Mouse (Mus musculus): ENCODE data around the gene Shc1. TPM values are rescaled to one million over a fixed set of nuclear protein-coding genes. Genes with fewer than 3 reads are reported as not detected.

Shc1 gene
- 109 and 199 TPM in 2 replicates for polyA plus RNA-seq (2012; rRNA removed; ENCODE audit: low replicate concordance)

DNA sequence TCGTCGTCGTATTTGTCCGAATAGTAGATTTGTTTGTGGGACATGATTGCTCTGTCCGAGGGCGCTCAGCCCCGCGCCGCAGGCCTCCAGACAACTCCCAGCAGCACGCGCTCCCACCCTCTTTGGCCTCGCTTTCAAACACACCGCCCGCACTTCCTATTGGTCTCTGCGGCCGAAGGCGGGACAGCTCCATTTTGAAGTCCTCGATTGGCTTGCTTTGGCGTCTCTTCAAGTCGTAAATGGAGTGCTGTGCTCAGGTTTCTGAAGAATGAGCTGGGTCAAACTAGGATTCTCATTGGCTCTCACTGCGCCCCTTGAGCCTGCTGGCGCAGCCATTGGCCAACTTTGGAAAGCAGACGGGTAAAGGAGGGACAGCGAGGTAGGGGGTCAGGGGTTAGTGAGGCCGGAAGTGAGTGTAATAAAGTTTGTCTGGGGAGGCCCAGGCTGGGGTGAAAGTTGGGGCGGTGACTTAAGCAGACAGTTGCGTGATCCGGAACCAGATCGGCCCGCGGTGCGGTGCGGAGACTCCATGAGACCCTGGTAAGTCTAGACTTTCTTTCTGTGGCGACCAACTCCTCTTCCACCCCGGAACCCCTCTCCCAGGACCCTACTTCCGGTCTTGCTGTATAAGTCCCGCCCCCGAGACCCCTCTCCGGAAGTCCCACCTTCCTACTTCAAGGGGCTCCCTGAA is at the start of gene Shc1, which contains the start of gene Cks1b:
Shc1 (plus strand) TSS at position 274 of the 691 bp plus-strand sequence.
Cks1b (minus strand) TSS at position 214 of the 691 bp plus-strand sequence.

DNA sequence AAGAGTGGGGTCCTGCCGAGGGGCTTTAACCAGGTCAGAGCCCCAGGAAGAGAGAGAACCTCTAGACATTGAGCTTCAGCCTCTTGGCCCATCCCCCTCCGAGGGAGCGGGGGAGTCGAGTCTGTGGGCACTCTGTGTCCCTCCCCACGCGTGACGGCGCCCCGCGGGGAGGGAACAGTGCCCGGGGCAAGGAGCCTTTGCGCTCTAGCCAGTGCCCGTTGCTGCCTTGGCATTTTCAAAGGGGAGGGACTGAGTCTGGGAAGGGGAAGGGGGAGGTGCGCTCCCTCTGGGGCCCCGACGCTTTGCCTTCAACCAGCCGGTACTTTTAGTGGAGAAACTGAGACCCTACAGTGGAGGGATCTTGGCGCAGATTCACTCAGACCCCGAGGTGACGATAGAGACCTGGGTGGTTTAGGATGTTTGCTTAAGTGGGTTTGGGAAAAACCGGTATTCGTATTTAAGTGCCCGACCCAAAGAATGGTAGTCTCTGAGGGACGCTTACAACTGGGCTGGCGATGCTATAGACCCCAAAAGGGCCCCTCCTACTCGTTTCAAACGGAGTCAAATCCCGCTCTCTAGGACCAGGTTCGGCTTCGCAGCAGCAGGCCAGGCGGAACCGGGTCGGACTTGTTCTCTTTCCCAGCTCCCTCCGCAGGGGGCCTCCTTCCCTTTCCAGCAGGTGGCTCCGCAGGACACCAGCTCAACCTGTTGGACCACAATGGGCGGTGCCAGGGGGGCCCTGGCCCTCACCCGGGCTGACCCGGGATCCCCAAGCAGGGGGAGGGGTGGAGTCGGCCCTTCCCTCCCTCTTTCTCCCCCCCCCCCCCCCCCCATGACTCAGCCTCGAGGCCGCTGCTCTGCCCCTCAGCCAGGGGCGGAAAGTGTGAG is 24.0 kb upstream of the Shc1 start, which contains the start of gene Zbtb7b:
Zbtb7b (minus strand) TSS at position 771 of the 888 bp plus-strand sequence.

DNA sequence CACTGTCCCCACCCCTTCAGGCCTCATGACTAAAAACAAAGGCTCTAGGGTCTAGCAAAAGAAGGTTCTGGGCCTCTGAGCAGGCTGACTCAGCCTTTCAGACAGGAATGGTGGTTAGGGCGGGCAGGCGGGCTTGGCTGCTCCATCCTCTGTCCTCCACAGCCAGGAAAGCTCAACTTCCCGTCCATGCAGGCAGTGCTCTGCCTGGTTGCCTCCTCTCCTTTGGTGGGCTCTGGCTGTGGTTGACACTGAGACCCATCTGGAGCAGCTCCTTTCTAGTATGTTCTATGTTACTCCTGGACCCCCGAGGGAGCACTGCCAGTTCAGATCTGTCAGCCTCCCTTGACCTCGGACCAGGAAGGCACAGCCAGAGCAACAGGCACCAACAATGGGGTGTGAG is 15.6 kb upstream of the Shc1 start, which contains the start of gene Lenep:
Lenep (minus strand) TSS at position 101 of the 400 bp plus-strand sequence.

DNA sequence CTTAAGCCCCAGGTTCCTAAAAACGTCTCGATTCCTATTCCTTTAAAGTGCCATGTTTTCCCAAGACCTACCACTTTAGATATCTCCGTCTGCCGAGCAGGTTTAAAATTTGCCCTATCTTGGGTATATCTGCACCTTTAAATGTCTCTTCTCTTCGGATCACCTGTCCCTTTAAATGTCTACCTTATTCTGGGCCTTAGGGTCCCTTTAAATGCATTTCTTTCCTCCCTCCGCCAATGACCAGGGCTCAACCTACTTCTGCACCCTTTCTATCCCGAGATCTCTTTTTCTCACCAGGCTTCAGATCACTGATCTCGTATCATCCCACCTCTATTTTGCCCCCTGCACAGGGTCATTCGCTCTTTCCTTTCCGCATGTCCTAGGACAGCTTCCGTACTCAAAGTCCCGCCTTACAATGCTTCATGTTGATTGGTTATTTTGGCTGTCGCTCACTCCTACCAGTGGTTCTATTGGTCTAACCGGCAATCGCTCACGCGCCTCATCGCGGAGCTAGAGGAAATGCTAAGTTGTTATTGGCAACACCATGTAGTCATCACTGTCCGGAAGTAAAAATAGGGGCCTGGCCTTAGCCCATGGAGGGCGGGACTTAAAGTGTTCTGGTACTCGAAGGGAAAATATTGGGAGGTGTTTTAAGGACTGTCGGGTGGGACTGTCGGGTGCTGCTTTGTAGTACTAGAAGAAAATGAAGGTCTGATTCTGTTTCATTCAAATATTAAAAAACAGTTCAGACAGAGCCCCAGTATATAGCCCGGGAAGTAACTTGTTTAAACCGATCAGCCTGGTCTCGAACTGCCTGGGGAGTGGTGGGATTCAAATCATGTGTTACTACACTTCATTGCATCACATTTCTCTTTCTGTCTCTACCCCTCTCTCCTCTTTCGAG is 6.5 kb upstream of the Shc1 start, which contains the start of gene Flad1:
Flad1 (minus strand) TSS at position 381 of the 904 bp plus-strand sequence.

DNA sequence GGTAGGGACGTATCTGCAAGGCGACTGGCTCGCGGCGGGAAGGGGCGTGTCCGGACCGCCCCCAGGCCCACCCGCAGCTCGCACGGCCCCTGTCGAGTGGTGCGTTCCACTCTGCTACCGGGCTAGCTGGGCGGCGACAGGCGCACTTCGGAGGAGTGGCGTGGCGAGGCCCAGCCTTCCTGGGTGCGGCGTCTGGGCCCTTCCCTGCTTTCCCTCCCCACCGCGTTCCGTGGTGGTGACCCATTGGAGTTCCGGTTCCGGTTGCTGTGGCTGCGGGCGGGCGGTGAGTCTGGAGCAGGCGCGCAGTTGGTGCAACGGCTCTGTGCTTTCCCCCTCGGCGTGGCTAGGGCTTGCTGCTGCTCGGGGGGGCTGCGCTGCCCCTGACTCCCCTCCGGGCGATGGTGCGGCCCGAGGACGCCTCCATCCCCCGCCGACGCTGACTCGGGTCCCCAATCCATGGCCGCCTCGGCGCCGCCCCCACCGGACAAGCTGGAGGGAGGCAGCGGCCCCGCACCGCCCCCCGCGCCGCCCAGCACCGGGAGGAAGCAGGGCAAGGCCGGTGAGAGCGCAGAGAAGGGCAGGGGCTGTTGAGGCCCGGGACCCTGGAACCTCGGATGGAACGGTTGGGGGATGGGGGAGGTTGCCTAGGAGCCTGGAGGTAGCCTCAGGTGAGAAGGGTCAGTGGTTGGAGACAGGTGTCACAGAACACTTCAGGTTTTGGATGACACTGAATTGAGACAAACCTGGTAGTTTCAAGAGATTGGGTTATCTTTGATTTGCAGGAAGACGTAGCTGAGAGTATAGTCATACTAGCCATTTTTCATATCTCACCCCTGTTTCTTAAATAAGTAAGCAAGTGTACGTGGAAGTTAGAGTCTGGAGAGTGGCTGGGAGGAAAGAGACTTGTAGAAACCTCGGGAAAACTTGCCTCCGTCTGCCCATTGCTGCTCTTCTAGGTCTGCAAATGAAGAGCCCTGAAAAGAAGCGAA is 12.2 kb downstream of the Shc1 start, which contains the start of gene Pygo2:
Pygo2 (plus strand) TSS at position 44 of the 989 bp plus-strand sequence.

DNA sequence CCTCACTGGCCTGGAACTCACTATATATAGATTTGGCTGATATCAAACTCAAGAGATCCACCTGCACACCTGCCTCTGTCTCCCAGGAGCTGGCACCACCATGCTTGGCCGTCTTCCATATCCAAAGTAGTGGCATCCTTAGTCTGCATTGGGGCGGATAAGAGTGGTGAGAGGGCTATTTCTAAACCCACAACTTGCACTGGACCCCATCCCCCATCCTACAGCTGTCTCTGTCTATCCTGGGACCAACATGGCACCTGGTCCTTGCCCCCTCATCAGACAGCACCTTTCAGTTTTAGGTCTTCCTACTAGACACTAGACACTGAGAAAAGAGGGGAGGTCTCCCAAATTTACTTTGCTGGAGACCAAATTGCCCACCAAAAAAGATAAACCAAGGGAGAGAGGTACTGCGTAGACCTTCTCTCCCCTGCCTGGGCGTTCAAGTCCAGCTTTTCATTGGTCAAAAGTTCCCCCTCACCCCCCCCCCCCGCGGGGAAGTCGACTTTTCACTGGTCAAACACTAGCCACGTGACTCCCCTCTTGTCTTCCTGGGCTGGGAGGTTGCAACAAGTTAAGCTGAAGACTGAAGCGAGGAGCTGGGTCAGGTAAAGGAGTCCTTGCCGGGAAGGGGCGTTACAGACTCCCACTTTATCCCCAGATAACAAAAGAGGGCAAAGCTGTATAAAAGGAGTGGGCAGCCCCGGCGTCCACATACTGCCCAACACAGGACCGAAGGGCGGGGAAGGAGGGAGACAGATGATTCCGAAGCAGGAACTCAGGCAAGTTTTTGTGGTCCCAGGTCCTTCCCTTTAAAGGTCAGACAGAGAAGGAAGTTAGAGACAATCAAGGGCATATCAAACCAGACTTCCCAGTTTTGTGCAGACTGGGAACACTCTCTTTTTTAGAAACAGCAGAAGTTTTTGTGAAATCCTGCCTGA is 18.2 kb downstream of the Shc1 start, which contains the start of gene Pbxip1:
Pbxip1 (plus strand) TSS at position 531 of the 938 bp plus-strand sequence.

DNA sequence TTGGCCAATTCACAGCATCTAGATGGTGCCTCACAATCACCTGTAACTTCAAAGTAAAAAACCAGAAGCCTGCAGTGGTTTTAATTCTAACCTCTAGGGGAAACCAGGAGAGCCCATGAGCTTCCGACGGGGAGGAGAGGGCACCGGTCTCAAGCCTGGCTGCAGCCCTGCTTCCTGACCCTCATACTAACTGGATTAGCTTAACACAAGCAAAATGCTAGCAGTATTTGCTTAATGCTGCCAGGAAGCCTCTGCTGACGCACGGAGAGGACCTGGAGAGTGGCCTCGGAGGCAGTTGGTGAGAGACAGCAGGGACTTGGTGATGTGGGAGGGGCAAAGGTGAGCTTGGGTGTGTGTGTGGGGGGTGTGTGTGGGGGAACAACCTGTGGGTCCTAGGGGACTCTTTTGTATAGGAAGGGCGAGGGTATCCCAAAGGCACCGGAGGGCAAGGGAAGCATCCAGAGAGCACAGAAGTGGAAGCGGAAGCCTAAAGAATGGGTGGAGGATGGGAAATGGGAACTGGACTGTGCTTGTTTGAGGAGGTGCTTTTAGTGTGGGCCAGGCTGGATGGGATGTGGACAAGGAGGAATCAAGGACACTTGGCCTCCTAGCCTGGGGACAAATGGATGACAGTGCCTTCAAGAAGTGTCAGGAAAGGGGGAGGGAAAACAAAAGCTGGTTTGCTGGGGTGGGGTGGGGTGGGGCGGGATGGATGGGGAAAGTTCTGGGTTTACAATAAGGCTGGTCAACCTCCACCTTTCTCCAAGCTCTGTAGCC is 36.3 kb downstream of the Shc1 start, which contains the start of gene Pmvk:
Pmvk (plus strand) TSS at position 141 of the 777 bp plus-strand sequence.

Other genes with a start within 250 kb of the Shc1 start
- gene Scamp3, start 241.0 kb upstream of the Shc1 start, polyA plus RNA-seq (2012; rRNA removed; ENCODE audit: low replicate concordance), result 176 and 177 TPM in 2 replicates
- gene Fam189b, start 235.3 kb upstream of the Shc1 start, polyA plus RNA-seq (2012; rRNA removed; ENCODE audit: low replicate concordance), result 30.0 and 81.4 TPM in 2 replicates
- gene Gba, start 215.5 kb upstream of the Shc1 start, polyA plus RNA-seq (2012; rRNA removed; ENCODE audit: low replicate concordance), result 119 and 134 TPM in 2 replicates
- 55.5 and 268 TPM in 2 replicates for gene Thbs3, start 203.3 kb upstream of the Shc1 start, polyA plus RNA-seq (2012; rRNA removed; ENCODE audit: low replicate concordance)
- gene Mtx1, start 191.4 kb upstream of the Shc1 start, polyA plus RNA-seq (2012; rRNA removed; ENCODE audit: low replicate concordance), result 170 and 192 TPM in 2 replicates
- gene Muc1, start 189.4 kb upstream of the Shc1 start, polyA plus RNA-seq (2012; rRNA removed; ENCODE audit: low replicate concordance), result 2.8 and 52.8 TPM in 2 replicates
- gene Krtcap2, start 172.5 kb upstream of the Shc1 start, polyA plus RNA-seq (2012; rRNA removed; ENCODE audit: low replicate concordance), result 112 and 194 TPM in 2 replicates
- gene Trim46, start 172.1 kb upstream of the Shc1 start, polyA plus RNA-seq (2012; rRNA removed; ENCODE audit: low replicate concordance), result 5.0 and 16.6 TPM in 2 replicates
- 369 and 505 TPM in 2 replicates for gene Dpm3, start 159.1 kb upstream of the Shc1 start, polyA plus RNA-seq (2012; rRNA removed; ENCODE audit: low replicate concordance)
- 187 and 197 TPM in 2 replicates for gene Slc50a1, start 147.9 kb upstream of the Shc1 start, polyA plus RNA-seq (2012; rRNA removed; ENCODE audit: low replicate concordance)
- 42.8 and 59.6 TPM in 2 replicates for gene Efna1, start 137.3 kb upstream of the Shc1 start, polyA plus RNA-seq (2012; rRNA removed; ENCODE audit: low replicate concordance)
- gene Efna3, start 95.5 kb upstream of the Shc1 start, polyA plus RNA-seq (2012; rRNA removed; ENCODE audit: low replicate concordance), result 0.56 and 5.8 TPM in 2 replicates
- gene Efna4, start 80.4 kb upstream of the Shc1 start, polyA plus RNA-seq (2012; rRNA removed; ENCODE audit: low replicate concordance), result 3.7 and 48.7 TPM in 2 replicates
- gene Adam15, start 68.4 kb upstream of the Shc1 start, polyA plus RNA-seq (2012; rRNA removed; ENCODE audit: low replicate concordance), result 211 and 374 TPM in 2 replicates
- 2.2 and 6.3 TPM in 2 replicates for gene Dcst2, start 56.5 kb upstream of the Shc1 start, polyA plus RNA-seq (2012; rRNA removed; ENCODE audit: low replicate concordance)
- 1.1 and 4.6 TPM in 2 replicates for gene Dcst1, start 53.2 kb upstream of the Shc1 start, polyA plus RNA-seq (2012; rRNA removed; ENCODE audit: low replicate concordance)
- 69.1 and 111 TPM in 2 replicates for gene Zbtb7b, start 23.7 kb upstream of the Shc1 start, polyA plus RNA-seq (2012; rRNA removed; ENCODE audit: low replicate concordance)
- 0.24 TPM in 1 of 2 replicates, not detected in the other for gene Lenep, start 15.7 kb upstream of the Shc1 start, polyA plus RNA-seq (2012; rRNA removed; ENCODE audit: low replicate concordance)
- gene Flad1, start 6.6 kb upstream of the Shc1 start, polyA plus RNA-seq (2012; rRNA removed; ENCODE audit: low replicate concordance), result 62.8 and 93.5 TPM in 2 replicates
- gene Cks1b, start 60 bp upstream of the Shc1 start, polyA plus RNA-seq (2012; rRNA removed; ENCODE audit: low replicate concordance), result 46.2 and 57.2 TPM in 2 replicates
- 30.5 and 69.3 TPM in 2 replicates for gene Pygo2, start 11.8 kb downstream of the Shc1 start, polyA plus RNA-seq (2012; rRNA removed; ENCODE audit: low replicate concordance)
- gene Pbxip1, start 18.3 kb downstream of the Shc1 start, polyA plus RNA-seq (2012; rRNA removed; ENCODE audit: low replicate concordance), result 53.4 and 121 TPM in 2 replicates
- 67.3 and 96.9 TPM in 2 replicates for gene Pmvk, start 36.1 kb downstream of the Shc1 start, polyA plus RNA-seq (2012; rRNA removed; ENCODE audit: low replicate concordance)
- gene Kcnn3, start 101.7 kb downstream of the Shc1 start, polyA plus RNA-seq (2012; rRNA removed; ENCODE audit: low replicate concordance), result 1.0 and 33.0 TPM in 2 replicates